Mouse (Mus musculus): ENCODE measurements around the gene Ankrd34a. TPM values are rescaled to one million over a fixed set of nuclear protein-coding genes. Genes with fewer than 3 reads are reported as not detected.

Ankrd34a gene
- total and polyA plus RNA-seq, 2 experiments from 2014 or later: 15.3 to 29.6 TPM

GRCm38 (mm10) chr3:96553601-96554000 lies 42.8 kb upstream of the Ankrd34a start:
- Histone ChIP-seq H3K36me3 (ENCODE audit: insufficient read depth, low read length) (no peaks in the 10 kb centered on the region), H3K9ac (replicated peaks; ENCODE audit: low read length) (no peak overlapping the region), H3K4me3 (ENCODE audit: low read length) (no peak overlapping the region), H3K27me3 (ENCODE audit: insufficient read depth, low read length) (no peaks in the 10 kb centered on the region), H3K9me3 (ENCODE audit: low read length) (no peaks in the 10 kb centered on the region), H3K27ac (no peak overlapping the region), H3K4me1 (ENCODE audit: insufficient read depth, low read length) (peaks cover 14% of the 10 kb centered on the region), H3K4me2 (ENCODE audit: low read depth, low read length) (no peak overlapping the region)
- ATAC-seq: no peak
- no peak for TF ChIP-seq CTCF (IDR thresholded peaks at IDR 0.05; ENCODE audit: low read depth)
- 85% methylated on average over 6 of the region's 6 CpGs for WGBS
- DNase-seq (ENCODE audit: low spot score): no peak

GRCm38 (mm10) chr3:96554251-96554650 lies 42.2 kb upstream of the Ankrd34a start:
- no peak for ATAC-seq
- Histone ChIP-seq H3K4me3 (ENCODE audit: low read length) (no peak overlapping the region), H3K27ac (peak overlapping the region; percentile 74; the same call in 1 of the 2 replicates), H3K36me3 (ENCODE audit: insufficient read depth, low read length) (no peaks in the 10 kb centered on the region), H3K4me1 (ENCODE audit: insufficient read depth, low read length) (peaks cover 14% of the 10 kb centered on the region), H3K9me3 (ENCODE audit: low read length) (no peaks in the 10 kb centered on the region), H3K4me2 (ENCODE audit: low read depth, low read length) (no peak overlapping the region), H3K27me3 (ENCODE audit: insufficient read depth, low read length) (no peaks in the 10 kb centered on the region), H3K9ac (replicated peaks; ENCODE audit: low read length) (no peak overlapping the region)
- no peak for TF ChIP-seq CTCF (IDR thresholded peaks at IDR 0.05; ENCODE audit: low read depth)
- DNase-seq (ENCODE audit: low spot score): no peak
- 76% methylated on average over 6 of the region's 6 CpGs for WGBS

GRCm38 (mm10) chr3:96555041-96555596 lies 41.3 kb upstream of the Ankrd34a start:
- TF ChIP-seq CTCF (IDR thresholded peaks at IDR 0.05; ENCODE audit: low read depth): no peak
- H3K36me3 ChIP-seq (ENCODE audit: insufficient read depth, low read length): 0 out of 2 replicates have a peak, but pooled peaks cover 2% of the 10 kb centered on the region
- peak overlapping the region; percentile 74 for H3K27ac ChIP-seq
- WGBS: 20% methylated on average over 12 of the region's 12 CpGs
- peak; percentile 55 for ATAC-seq
- H3K27me3 ChIP-seq (ENCODE audit: insufficient read depth, low read length): no peaks in the 10 kb centered on the region
- H3K9me3 ChIP-seq (ENCODE audit: low read length): no peaks in the 10 kb centered on the region
- H3K4me2 ChIP-seq (ENCODE audit: low read depth, low read length): no peak overlapping the region
- no peak overlapping the region for H3K4me3 ChIP-seq (ENCODE audit: low read length)
- no peak overlapping the region for H3K9ac ChIP-seq (replicated peaks; ENCODE audit: low read length)
- H3K4me1 ChIP-seq (ENCODE audit: insufficient read depth, low read length): peaks cover 19% of the 10 kb centered on the region
- DNase-seq (ENCODE audit: low spot score): peak; percentile 85

- H3K9me3 ChIP-seq (ENCODE audit: low read length): no peaks in the 10 kb centered on the region
- DNase-seq (ENCODE audit: low spot score) (no peak), ATAC-seq (no peak)
- peaks cover 11% of the 10 kb centered on the region; the same call in 1 of the 2 replicates for H3K36me3 ChIP-seq (ENCODE audit: insufficient read depth, low read length)
- peaks cover 21% of the 10 kb centered on the region for H3K4me1 ChIP-seq (ENCODE audit: insufficient read depth, low read length)
- peak overlapping the region; percentile 74 for H3K27ac ChIP-seq
- no peaks in the 10 kb centered on the region for H3K27me3 ChIP-seq (ENCODE audit: insufficient read depth, low read length)
- H3K4me2 ChIP-seq (ENCODE audit: low read depth, low read length): peak overlapping the region; percentile 85
- TF ChIP-seq CTCF (IDR thresholded peaks at IDR 0.05; ENCODE audit: low read depth): no peak
- no peak overlapping the region for H3K9ac ChIP-seq (replicated peaks; ENCODE audit: low read length)
- WGBS: 85% methylated on average over 15 of the region's 15 CpGs
- no peak overlapping the region for H3K4me3 ChIP-seq (ENCODE audit: low read length)
Observed at GRCm38 (mm10) chr3:96555999-96556614, 40.3 kb upstream of the Ankrd34a start.

- H3K27me3 ChIP-seq (ENCODE audit: insufficient read depth, low read length): no peaks in the 10 kb centered on the region
- no peaks in the 10 kb centered on the region for H3K9me3 ChIP-seq (ENCODE audit: low read length)
- no peak for TF ChIP-seq CTCF (IDR thresholded peaks at IDR 0.05; ENCODE audit: low read depth)
- H3K4me2 ChIP-seq (ENCODE audit: low read depth, low read length): peak overlapping the region; percentile 85
- peak overlapping the region; percentile 70 for H3K9ac ChIP-seq (replicated peaks; ENCODE audit: low read length)
- H3K27ac ChIP-seq: peak overlapping the region; percentile 93
- peak; percentile 16 for DNase-seq (ENCODE audit: low spot score)
- peaks cover 15% of the 10 kb centered on the region for H3K36me3 ChIP-seq (ENCODE audit: insufficient read depth, low read length)
- 9% methylated on average over 22 of the region's 22 CpGs for WGBS
- peak overlapping the region; percentile 73 for H3K4me3 ChIP-seq (ENCODE audit: low read length)
- ATAC-seq: 0 out of 2 replicates have a peak, but pooled peaks have one; percentile 0
- H3K4me1 ChIP-seq (ENCODE audit: insufficient read depth, low read length): peaks cover 21% of the 10 kb centered on the region
Observed at GRCm38 (mm10) chr3:96556651-96557635, 39.5 kb upstream of the Ankrd34a start.

- peak within 1 kb of the TSS; percentile 73 for H3K4me3 ChIP-seq (ENCODE audit: low read length)
- peaks cover 15% of the 10 kb centered on the region for H3K36me3 ChIP-seq (ENCODE audit: insufficient read depth, low read length)
- peak; percentile 98 for ATAC-seq
- TF ChIP-seq CTCF (IDR thresholded peaks at IDR 0.05; ENCODE audit: low read depth): peak; percentile 79
- no peaks in the 10 kb centered on the region for H3K9me3 ChIP-seq (ENCODE audit: low read length)
- H3K27me3 ChIP-seq (ENCODE audit: insufficient read depth, low read length): no peaks in the 10 kb centered on the region
- under 1% methylated on average over 26 of the region's 26 CpGs for WGBS
- DNase-seq (ENCODE audit: low spot score): peak; percentile 100
- peak within 1 kb of the TSS; percentile 85 for H3K4me2 ChIP-seq (ENCODE audit: low read depth, low read length)
- H3K27ac ChIP-seq: peak within 1 kb of the TSS; percentile 93
- peak within 1 kb of the TSS; percentile 90 for H3K9ac ChIP-seq (replicated peaks; ENCODE audit: low read length)
- H3K4me1 ChIP-seq (ENCODE audit: insufficient read depth, low read length): peaks cover 21% of the 10 kb centered on the region
Observed at GRCm38 (mm10) chr3:96557694-96558093, 38.7 kb upstream of the Ankrd34a start, which contains the start of gene Txnip. Gene Txnip (plus strand): TSS chr3:96557957.
